Mouse (Mus musculus): ENCODE results near the gene Mmp15. TPM values are rescaled to one million over a fixed set of nuclear protein-coding genes. Genes with fewer than 3 reads are reported as not detected.

Mmp15 gene
- polyA plus RNA-seq, 1 experiment from 2014 or later: 26.0 TPM

- ATAC-seq: no peak; the same call in 1 of the 2 replicates
- Histone ChIP-seq H3K4me3 (ENCODE audit: low read depth, low read length) (no peak overlapping the region), H3K9me3 (ENCODE audit: low read length) (no peaks in the 10 kb centered on the region), H3K36me3 (ENCODE audit: insufficient read depth, low read length) (peaks cover 4% of the 10 kb centered on the region; the same call in 1 of the 2 replicates), H3K27me3 (replicated peaks; ENCODE audit: insufficient read depth, low read length) (no peaks in the 10 kb centered on the region), H3K9ac (replicated peaks; ENCODE audit: low read depth) (no peak overlapping the region), H3K27ac (ENCODE audit: low read length) (peak overlapping the region; percentile 33), H3K4me2 (replicated peaks; ENCODE audit: low read depth, low read length) (0 out of 2 replicates have a peak overlapping the region, but pooled peaks have one; percentile 20), H3K4me1 (ENCODE audit: insufficient read depth, low read depth, low read length) (peaks cover 13% of the 10 kb centered on the region)
- TF ChIP-seq EP300 (IDR thresholded peaks at IDR 0.05) (no peak), CTCF (IDR thresholded peaks at IDR 0.05) (no peak)
- no peak for DNase-seq (ENCODE audit: low spot score)
- 81% methylated on average over 2 of the region's 2 CpGs for WGBS
Measured at GRCm38 (mm10) chr8:95348356-95348755, 3.7 kb upstream of the Mmp15 start.

GRCm38 (mm10) chr8:95348811-95349630 is 3.0 kb upstream of the Mmp15 start:
- no peak overlapping the region for H3K9ac ChIP-seq (replicated peaks; ENCODE audit: low read depth)
- DNase-seq (ENCODE audit: low spot score) (peak; percentile 74), ATAC-seq (peak; percentile 52)

GRCm38 (mm10) chr8:95351461-95351860 is 607 bp upstream of the Mmp15 start:
- TF ChIP-seq CTCF (IDR thresholded peaks at IDR 0.05) (peak; percentile 53), EP300 (IDR thresholded peaks at IDR 0.05) (no peak)
- peak; percentile 47 for ATAC-seq
- Histone ChIP-seq H3K27ac (ENCODE audit: low read length) (0 out of 2 replicates have a peak overlapping the region, but pooled peaks have one; percentile 84), H3K4me1 (ENCODE audit: insufficient read depth, low read depth, low read length) (peaks cover 16% of the 10 kb centered on the region), H3K9ac (replicated peaks; ENCODE audit: low read depth) (no peak overlapping the region), H3K9me3 (ENCODE audit: low read length) (no peaks in the 10 kb centered on the region), H3K4me3 (ENCODE audit: low read depth, low read length) (peak overlapping the region; percentile 75), H3K36me3 (ENCODE audit: insufficient read depth, low read length) (no peaks in the 10 kb centered on the region), H3K27me3 (replicated peaks; ENCODE audit: insufficient read depth, low read length) (no peaks in the 10 kb centered on the region), H3K4me2 (replicated peaks; ENCODE audit: low read depth, low read length) (peak overlapping the region; percentile 93)
- 3% methylated on average over 15 of the region's 15 CpGs for WGBS
- peak; percentile 78 for DNase-seq (ENCODE audit: low spot score)

More at GRCm38 (mm10) chr8:95348811-95349630, 3.0 kb upstream of the Mmp15 start:
- H3K9me3 ChIP-seq (ENCODE audit: low read length): no peaks in the 10 kb centered on the region
- no peaks in the 10 kb centered on the region for H3K27me3 ChIP-seq (replicated peaks; ENCODE audit: insufficient read depth, low read length)
- H3K4me1 ChIP-seq (ENCODE audit: insufficient read depth, low read depth, low read length): peaks cover 16% of the 10 kb centered on the region
- H3K4me3 ChIP-seq (ENCODE audit: low read depth, low read length): no peak overlapping the region
- TF ChIP-seq EP300 (IDR thresholded peaks at IDR 0.05) (no peak), CTCF (IDR thresholded peaks at IDR 0.05) (peak; percentile 24)
- peak overlapping the region; percentile 20 for H3K4me2 ChIP-seq (replicated peaks; ENCODE audit: low read depth, low read length)
- H3K36me3 ChIP-seq (ENCODE audit: insufficient read depth, low read length): 0 out of 2 replicates have a peak, but pooled peaks cover 3% of the 10 kb centered on the region
- peak overlapping the region; percentile 33 for H3K27ac ChIP-seq (ENCODE audit: low read length)
- WGBS: 17% methylated on average over 19 of the region's 19 CpGs

GRCm38 (mm10) chr8:95352871-95353866 is 1.1 kb downstream of the Mmp15 start:
- Histone ChIP-seq H3K27me3 (replicated peaks; ENCODE audit: insufficient read depth, low read length) (no peaks in the 10 kb centered on the region), H3K9ac (replicated peaks; ENCODE audit: low read depth) (peak overlapping the region; percentile 58), H3K27ac (ENCODE audit: low read length) (peak overlapping the region; percentile 84), H3K36me3 (ENCODE audit: insufficient read depth, low read length) (no peaks in the 10 kb centered on the region), H3K4me1 (ENCODE audit: insufficient read depth, low read depth, low read length) (peaks cover 16% of the 10 kb centered on the region), H3K4me3 (ENCODE audit: low read depth, low read length) (peak overlapping the region; percentile 75), H3K9me3 (ENCODE audit: low read length) (no peaks in the 10 kb centered on the region), H3K4me2 (replicated peaks; ENCODE audit: low read depth, low read length) (peak overlapping the region; percentile 93)
- no peak for TF ChIP-seq CTCF (IDR thresholded peaks at IDR 0.05)
- TF ChIP-seq EP300 (IDR thresholded peaks at IDR 0.05): no peak
- WGBS: 3% methylated on average over 61 of the region's 62 CpGs
- peak; percentile 35 for ATAC-seq
- DNase-seq (ENCODE audit: low spot score): peak; percentile 55

GRCm38 (mm10) chr8:95354606-95355005 is 2.5 kb downstream of the Mmp15 start:
- no peaks in the 10 kb centered on the region for H3K9me3 ChIP-seq (ENCODE audit: low read length)
- H3K27ac ChIP-seq (ENCODE audit: low read length): no peak overlapping the region
- ATAC-seq: no peak
- 79% methylated on average over 2 of the region's 2 CpGs for WGBS
- H3K4me3 ChIP-seq (ENCODE audit: low read depth, low read length): no peak overlapping the region
- no peaks in the 10 kb centered on the region for H3K27me3 ChIP-seq (replicated peaks; ENCODE audit: insufficient read depth, low read length)
- no peak overlapping the region for H3K9ac ChIP-seq (replicated peaks; ENCODE audit: low read depth)
- H3K4me1 ChIP-seq (ENCODE audit: insufficient read depth, low read depth, low read length): peaks cover 21% of the 10 kb centered on the region
- no peak overlapping the region for H3K4me2 ChIP-seq (replicated peaks; ENCODE audit: low read depth, low read length)
- no peaks in the 10 kb centered on the region for H3K36me3 ChIP-seq (ENCODE audit: insufficient read depth, low read length)
- DNase-seq (ENCODE audit: low spot score): peak; percentile 54
- no peak for TF ChIP-seq EP300 (IDR thresholded peaks at IDR 0.05)
- no peak for TF ChIP-seq CTCF (IDR thresholded peaks at IDR 0.05)

Measured in lung, postnatal 0 days (tissue).